Mouse (Mus musculus) monocyte, adult 2 months (primary cell): ENCODE measurements around the gene Acaca.
A peak's percentile ranks its signal among the peaks of the same experiment; 100 is the strongest.

Experiments
- DNase-seq, 2 experiments: peaks; one replicate each; pipeline ENCODE4 v3.0.0; 2022; ENCODE audit warnings: low spot score in 2 of 2, low read depth in 1 of 2

The Acaca gene

GRCm38 (mm10) chr11:84128943-84129798 lies at the start of gene Acaca, which contains the start of gene Tada2a:
Acaca (plus strand) TSS chr11:84129672.
Tada2a (minus strand) TSS chr11:84129600.
- DNase-seq, result peak; percentile 23 to 50

DNA sequence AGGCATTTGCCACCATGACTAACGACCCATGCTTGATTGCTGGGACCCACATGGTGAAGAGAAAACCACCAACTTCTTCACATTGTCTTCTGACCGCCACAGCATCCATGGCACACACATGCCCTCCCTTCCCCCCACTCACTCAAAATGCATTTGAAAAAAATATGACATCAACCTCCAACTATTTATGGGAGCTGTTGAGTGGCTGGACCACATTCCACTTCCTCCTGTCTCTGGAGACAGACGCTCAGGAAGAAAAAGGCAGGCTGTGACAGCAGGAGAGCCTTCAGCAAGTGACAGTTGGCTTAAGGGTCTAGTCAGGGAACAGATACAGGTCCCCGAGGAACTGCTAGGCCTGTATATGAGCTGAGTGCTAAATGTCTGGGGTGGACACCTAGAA lies 49.6 kb upstream of the Acaca start:
- DNase-seq, result no peak

GRCm38 (mm10) chr11:84080327-84080726 lies 49.1 kb upstream of the Acaca start:
- no peak for DNase-seq

DNA sequence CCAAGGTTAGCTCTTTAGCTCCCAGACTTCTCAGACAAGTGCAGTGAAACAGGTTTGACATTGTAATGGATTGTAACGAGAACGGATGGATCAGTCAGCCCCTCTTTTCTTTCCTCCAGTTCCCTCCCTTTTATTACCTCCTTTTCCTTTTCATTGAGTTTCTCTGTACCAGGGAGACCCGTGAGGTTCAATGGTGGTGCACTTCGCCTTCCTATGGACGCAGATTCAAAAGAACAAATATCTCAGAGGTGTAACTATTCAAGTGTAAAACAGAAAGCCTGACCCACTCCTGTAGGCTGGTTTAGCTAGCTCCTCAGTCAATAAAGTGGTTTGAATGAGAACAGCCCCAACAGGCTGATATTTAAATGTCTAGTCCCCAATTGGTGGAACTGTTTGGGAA lies 47.6 kb upstream of the Acaca start:
- no peak for DNase-seq

GRCm38 (mm10) chr11:84090572-84090971 lies 38.9 kb upstream of the Acaca start:
- DNase-seq, result no peak

GRCm38 (mm10) chr11:84095084-84095483 lies 34.4 kb upstream of the Acaca start:
- DNase-seq, result no peak

- DNase-seq, result no peak
Observed at GRCm38 (mm10) chr11:84097251-84097998, 32.0 kb upstream of the Acaca start.

DNA sequence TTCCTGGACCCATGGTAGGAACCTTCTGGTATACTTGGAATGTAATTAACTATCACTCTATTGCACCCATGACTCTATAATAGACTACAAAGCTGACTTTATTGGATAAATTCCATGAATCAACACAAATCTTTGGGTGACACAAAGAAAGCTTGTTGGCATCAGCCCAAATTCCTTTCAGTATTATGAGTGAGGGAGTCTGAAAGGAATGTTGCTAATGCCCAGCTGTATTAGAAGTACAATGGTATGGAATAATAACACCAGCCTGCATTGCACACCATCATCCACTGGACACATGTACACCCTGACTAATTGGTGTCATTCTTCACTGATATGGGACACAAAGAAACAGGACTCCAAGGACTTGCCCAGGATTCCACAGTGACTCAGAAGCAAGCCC lies 28.3 kb upstream of the Acaca start:
- DNase-seq, result no peak

DNA sequence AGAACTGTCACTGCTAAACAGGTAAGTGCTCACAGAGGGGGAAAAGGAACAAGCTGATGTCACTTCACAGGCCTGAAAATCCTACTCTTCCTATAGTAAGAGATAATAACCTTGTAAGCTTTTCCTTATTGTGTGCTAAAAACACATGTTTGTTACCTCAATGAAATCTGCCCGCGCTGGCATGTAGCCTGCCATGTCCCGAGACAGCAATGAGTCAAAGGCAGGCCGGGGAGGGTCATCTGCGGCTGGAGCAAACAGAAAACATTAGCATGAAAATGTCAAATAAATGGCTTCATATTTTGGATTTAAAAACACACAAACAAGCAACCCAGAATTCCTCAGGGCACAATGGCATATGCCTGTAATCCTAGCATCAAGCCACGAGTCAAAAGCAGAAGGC lies 25.4 kb upstream of the Acaca start:
- DNase-seq, result no peak

DNA sequence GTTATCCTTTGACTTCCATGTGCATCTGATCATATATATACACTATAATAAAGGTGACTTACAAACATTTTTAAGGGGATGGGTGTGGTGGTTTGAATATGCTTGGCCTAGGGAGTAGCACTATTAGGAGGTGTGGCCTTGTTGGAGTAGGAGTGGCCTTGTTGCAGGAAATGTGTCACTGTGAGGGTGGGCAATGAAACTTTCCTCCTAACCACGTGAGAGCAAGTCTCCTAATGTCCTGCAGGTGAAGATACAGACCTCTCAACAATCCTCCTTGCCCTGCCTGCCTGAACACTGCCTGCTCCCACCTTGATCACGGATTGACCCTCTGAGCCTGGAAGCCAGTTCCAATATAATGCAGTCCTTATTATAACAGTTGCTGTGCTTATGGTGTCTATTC lies 22.3 kb upstream of the Acaca start:
- no peak for DNase-seq

DNA sequence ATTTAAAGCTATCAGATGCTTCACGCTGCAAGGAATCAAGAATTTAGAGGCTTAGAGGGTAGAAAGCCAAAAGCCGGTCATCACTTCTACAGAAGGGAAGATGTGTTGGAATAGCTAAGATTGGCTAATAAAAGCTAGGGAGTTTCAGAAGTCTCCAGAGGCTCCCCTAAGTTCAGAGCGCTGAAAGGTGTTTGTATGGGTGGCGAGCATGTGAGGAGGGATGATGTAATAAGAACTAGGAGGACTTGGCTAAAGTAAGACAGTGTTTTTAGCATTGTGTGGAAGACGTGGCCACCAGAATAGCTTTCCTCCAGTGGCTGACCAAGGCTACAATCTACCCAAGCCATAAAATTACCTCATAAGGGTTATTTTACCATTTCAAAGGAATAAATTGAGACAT lies 15.8 kb upstream of the Acaca start:
- no peak for DNase-seq

GRCm38 (mm10) chr11:84115646-84116045 lies 13.8 kb upstream of the Acaca start:
- no peak for DNase-seq

- no peak for DNase-seq
Observed at GRCm38 (mm10) chr11:84116221-84116620, 13.3 kb upstream of the Acaca start.

GRCm38 (mm10) chr11:84117431-84117830 lies 12.0 kb upstream of the Acaca start:
- DNase-seq, result no peak

- DNase-seq, result no peak
Observed at GRCm38 (mm10) chr11:84121051-84121956, 8.2 kb upstream of the Acaca start.

DNA sequence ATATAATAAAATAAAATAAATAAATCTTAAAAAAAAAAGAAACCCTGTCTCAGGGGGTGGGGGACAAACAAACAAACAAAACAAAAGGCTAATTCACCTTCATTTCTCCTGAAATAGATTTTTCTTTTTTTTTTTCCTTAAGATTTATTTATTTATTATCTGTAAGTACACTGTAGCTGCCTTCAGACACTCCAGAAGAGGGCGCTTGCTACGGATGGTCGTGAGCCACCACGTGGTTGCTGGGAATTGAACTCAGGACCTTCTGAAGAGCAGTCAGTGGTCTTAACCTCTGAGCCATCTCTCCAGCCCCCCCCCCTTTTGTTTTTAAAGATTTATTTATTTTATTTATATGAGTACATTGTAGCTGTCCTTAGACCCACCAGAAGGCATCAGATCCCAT lies 1.5 kb upstream of the Acaca start:
- DNase-seq, result no peak

DNA sequence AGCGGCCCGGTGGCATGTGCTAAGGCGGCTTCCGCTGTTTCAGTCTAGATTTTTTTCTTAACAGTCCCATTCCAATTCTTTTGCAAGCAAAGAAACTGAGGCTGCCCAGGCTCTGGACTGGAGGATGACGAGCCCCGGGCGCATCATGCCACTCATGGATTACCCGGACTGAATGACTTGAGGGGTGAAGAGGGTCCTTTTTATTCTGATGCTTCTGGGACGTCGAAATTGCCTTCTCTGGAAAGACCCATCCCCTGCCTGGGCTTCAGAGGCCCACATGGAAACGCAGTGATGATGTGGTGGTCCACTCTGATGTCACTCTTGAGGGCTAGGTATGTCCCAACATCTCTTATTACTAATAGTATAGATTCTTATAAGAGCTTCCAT lies 320 bp downstream of the Acaca start:
- DNase-seq, result no peak

DNA sequence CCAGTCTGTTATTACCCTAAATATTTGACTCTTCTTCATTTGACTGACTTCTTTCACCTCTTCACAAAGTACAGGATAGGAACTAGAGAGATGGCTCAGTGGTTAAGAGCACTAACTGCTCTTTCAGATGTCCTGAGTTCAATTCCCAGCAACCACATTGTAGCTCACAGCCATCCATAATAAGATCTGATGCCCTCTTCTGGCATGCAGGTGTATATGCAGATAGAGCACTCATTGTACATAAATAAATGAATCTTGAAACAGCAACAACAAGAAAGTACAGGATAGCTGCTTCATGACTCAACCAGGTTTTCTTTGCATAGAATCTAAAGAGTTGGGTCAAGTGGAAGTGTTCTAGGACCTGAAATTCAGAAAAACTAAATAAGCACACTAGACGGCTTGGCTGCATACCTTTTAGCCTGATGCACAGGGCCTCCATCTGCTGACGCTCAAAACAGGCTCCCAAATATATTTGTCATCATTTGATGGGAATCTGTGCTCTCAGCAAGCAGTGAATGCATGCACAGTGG lies 4.9 kb downstream of the Acaca start:
- DNase-seq, result no peak

GRCm38 (mm10) chr11:84136453-84136852 lies 7.0 kb downstream of the Acaca start:
- DNase-seq, result no peak

DNA sequence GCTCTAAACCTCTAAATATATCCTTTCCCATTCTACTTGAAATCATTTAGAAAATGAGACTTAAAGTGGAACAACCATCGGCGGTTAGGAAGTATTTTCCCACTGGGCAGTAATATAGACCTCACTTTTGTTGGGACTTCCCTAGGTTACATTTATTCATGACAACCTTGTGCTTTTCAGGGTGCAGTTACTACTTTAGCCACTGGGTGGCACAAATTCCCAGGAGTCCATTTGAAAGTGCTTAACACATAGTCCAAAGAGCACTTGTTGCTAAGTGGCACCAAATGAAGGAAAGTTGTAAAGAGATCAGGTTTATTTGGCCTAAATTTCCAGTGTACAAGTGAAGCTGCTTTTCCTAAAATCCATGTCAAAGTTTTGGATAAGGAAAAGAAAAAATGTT lies 12.3 kb downstream of the Acaca start:
- peak in 1 of 2 experiments; percentile 17 for DNase-seq

DNA sequence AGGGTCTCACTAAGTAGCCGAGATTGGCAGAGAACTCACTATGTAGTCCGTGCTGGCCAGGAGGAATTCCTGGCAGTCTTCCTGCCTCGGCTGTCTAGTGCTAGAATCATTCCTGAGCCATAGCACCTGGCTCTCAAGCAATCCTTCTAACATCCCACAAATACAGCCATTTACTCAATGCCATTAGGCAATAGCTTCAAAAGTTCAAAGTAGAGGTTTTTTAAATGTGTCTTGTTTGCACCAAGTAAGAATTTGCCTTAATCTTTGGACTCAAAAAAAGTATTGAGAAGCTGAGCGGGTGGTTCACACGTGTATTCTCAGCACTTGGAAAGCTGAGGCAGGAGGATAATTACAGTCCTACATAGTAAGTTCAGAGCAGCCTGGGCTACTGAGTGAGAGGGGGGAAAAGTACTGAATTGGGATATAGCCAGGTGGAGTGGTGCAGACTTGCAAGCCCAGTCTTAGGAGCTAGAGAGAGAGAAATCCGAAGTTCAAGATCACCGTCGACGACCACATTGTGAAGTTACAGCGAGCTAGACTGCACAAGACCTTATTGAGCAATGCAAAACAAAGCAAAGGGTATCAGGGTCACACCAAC lies 15.8 kb downstream of the Acaca start:
- no peak for DNase-seq
